In the genomic region with DNA sequence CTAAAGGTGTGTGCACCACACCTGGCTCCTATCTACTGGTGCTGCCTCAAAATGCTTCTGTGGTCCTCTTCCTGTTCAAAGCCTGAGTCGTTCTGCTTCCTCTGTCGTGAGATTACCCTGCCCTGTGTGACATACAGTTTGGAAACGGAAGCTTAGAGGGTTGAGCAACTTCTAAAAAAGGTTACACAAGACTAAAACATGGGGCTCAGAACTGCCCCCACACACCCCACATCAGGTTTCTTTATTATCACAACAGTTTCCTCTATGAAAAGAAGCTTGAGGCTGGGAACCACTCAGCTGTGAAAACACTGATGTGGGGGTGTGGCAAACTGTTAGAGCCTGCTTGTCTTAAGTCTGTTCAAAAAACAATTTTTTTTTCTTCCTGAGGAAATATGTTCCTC, we compare ENCODE assay signal across 9 mouse cellular contexts. TPM values are rescaled to one million over a fixed set of nuclear protein-coding genes. Genes with fewer than 3 reads are reported as not detected.
DNase-seq lines count a peak whose midpoint lies in the region; ATAC-seq and TF ChIP-seq lines count a peak whose summit lies in the region.
"Had no signal": no experiment of that assay in that cellular context is flagged by ENCODE, and none has a peak within 500 bp of the region (broad histone marks: within the 10 kb centered on the region; RNA-seq: fewer than 3 reads in every experiment).

No protein-coding gene starts in this region.

- H3K36me3 ChIP-seq in heart, embryonic 11.5 days (ENCODE audit: control insufficient read depth, insufficient read depth, low read length): no peaks in the 10 kb centered on the region
- no peaks in the 10 kb centered on the region for H3K36me3 ChIP-seq in liver, embryonic 16.5 days (ENCODE audit: control insufficient read depth, insufficient read depth)
- 0 out of 2 replicates have a peak, but pooled peaks cover 2% of the 10 kb centered on the region for H3K36me3 ChIP-seq in neural tube, embryonic 15.5 days
- H3K36me3 ChIP-seq: G1E had no signal

- H3K27me3 ChIP-seq in heart, embryonic 11.5 days (ENCODE audit: control insufficient read depth, insufficient read depth, low read length): no peaks in the 10 kb centered on the region
- H3K27me3 ChIP-seq in liver, embryonic 16.5 days (ENCODE audit: control insufficient read depth, insufficient read depth, low read depth, low read length): no peaks in the 10 kb centered on the region
- no peaks in the 10 kb centered on the region for H3K27me3 ChIP-seq in neural tube, embryonic 15.5 days (replicated peaks)

- peaks cover 22% of the 10 kb centered on the region for H3K4me1 ChIP-seq in heart, embryonic 11.5 days (ENCODE audit: control insufficient read depth, insufficient read depth, low read length)
- H3K4me1 ChIP-seq in bone marrow macrophage, adult 2 months (ENCODE audit: control insufficient read depth, insufficient read depth, low read length): peaks cover 33% of the 10 kb centered on the region
- H3K4me1 ChIP-seq in liver, embryonic 16.5 days (ENCODE audit: control insufficient read depth, low read depth, low read length): peaks cover 17% of the 10 kb centered on the region
- H3K4me1 ChIP-seq in neural tube, embryonic 15.5 days: 0 out of 2 replicates have a peak, but pooled peaks cover 8% of the 10 kb centered on the region

- ATAC-seq in heart, embryonic 11.5 days (replicated peaks; ENCODE audit: insufficient number of reproducible peaks, low FRiP score, low TSS enrichment): no peak
- ATAC-seq in liver, embryonic 16.5 days (ENCODE audit: low read depth): peak; percentile 78
- ATAC-seq in neural tube, embryonic 15.5 days (ENCODE audit: low FRiP score): no peak

- no peak for TF ChIP-seq POLR2A in bone marrow macrophage, adult 2 months (IDR thresholded peaks at IDR 0.05; ENCODE audit: borderline replicate concordance, low read depth, low read length)

- H3K4me2 ChIP-seq in heart, embryonic 11.5 days: no peak overlapping the region
- H3K4me2 ChIP-seq in liver, embryonic 16.5 days (ENCODE audit: low read depth, low read length): peak overlapping the region; percentile 15
- no peak overlapping the region for H3K4me2 ChIP-seq in neural tube, embryonic 15.5 days

- DNase-seq in heart, adult 18-20 months: peak; percentile 44 to 60
- peak; percentile 82 to 87 for DNase-seq in spleen, postnatal 36 days (ENCODE audit: low spot score in 2 of 2)
- DNase-seq in retina, embryonic 14.5 days (ENCODE audit: low spot score): no peak
- no peak for DNase-seq in adrenal gland, adult 18-20 months (ENCODE audit: low spot score in 2 of 2)

- H3K27ac ChIP-seq in heart, embryonic 11.5 days (ENCODE audit: low read depth, low read length): no peak overlapping the region
- H3K27ac ChIP-seq in bone marrow macrophage, adult 2 months (ENCODE audit: insufficient read depth, low read depth, low read length): peak overlapping the region; percentile 80
- H3K27ac ChIP-seq in liver, embryonic 16.5 days (ENCODE audit: low read length): peak overlapping the region; percentile 74
- no peak overlapping the region for H3K27ac ChIP-seq in neural tube, embryonic 15.5 days (replicated peaks)

- no peak overlapping the region for H3K9ac ChIP-seq in heart, embryonic 11.5 days (ENCODE audit: low read depth, low read length)
- H3K9ac ChIP-seq in liver, embryonic 16.5 days (ENCODE audit: low read depth, low read length): no peak overlapping the region
- no peak overlapping the region for H3K9ac ChIP-seq in neural tube, embryonic 15.5 days (replicated peaks)

- no peaks in the 10 kb centered on the region for H3K9me3 ChIP-seq in heart, embryonic 11.5 days (replicated peaks; ENCODE audit: control insufficient read depth, low read length)
- H3K9me3 ChIP-seq in liver, embryonic 16.5 days (replicated peaks; ENCODE audit: control insufficient read depth, low read length): no peaks in the 10 kb centered on the region
- no peaks in the 10 kb centered on the region for H3K9me3 ChIP-seq in neural tube, embryonic 15.5 days (replicated peaks)
- H3K9me3 ChIP-seq: G1E had no signal

- WGBS in heart, embryonic 11.5 days (ENCODE audit: insufficient replicate concordance): 40% methylated on average over 3 of the region's 3 CpGs
- WGBS in liver, embryonic 16.5 days (ENCODE audit: insufficient replicate concordance): 3% methylated on average over 3 of the region's 3 CpGs
- WGBS in neural tube, embryonic 15.5 days: 67% methylated on average over 3 of the region's 3 CpGs

- no peak overlapping the region for H3K4me3 ChIP-seq in heart, embryonic 11.5 days (ENCODE audit: low read depth, low read length)
- peak overlapping the region; percentile 7; the same call in 1 of the 2 replicates for H3K4me3 ChIP-seq in bone marrow macrophage, adult 2 months (ENCODE audit: insufficient read depth, low read length)
- H3K4me3 ChIP-seq in liver, embryonic 16.5 days (ENCODE audit: low read depth, low read length): no peak overlapping the region
- H3K4me3 ChIP-seq in neural tube, embryonic 15.5 days (replicated peaks): no peak overlapping the region

- no peak for TF ChIP-seq CTCF in bone marrow macrophage, adult 2 months (IDR thresholded peaks at IDR 0.05; ENCODE audit: low read depth, low read length)

RNA-seq across cellular contexts. Expression of gene Inpp1, which starts 17.1 kb away (rescaled TPM):
- total RNA-seq in heart, adult 18-20 months (2021): 10 to 100 TPM; 16.3 to 16.8 TPM
- polyA plus RNA-seq in heart, embryonic 11.5 days (2014; fragmentation: Nextera tagmentation; extraction: Ambion mirVana): 13.9 and 15.0 TPM in 2 replicates
- 11.6 and 12.0 TPM in 2 replicates for polyA plus RNA-seq in bone marrow macrophage, adult 2 months (2012; ENCODE audit: insufficient read depth, insufficient read length, missing spikeins)
- 5.3 and 5.6 TPM in 2 replicates for polyA plus RNA-seq in liver, embryonic 16.5 days (2015; fragmentation: Nextera tagmentation; extraction: Ambion mirVana)
- 10 to 100 TPM; 23.7 to 24.9 TPM for total RNA-seq in adrenal gland, adult 18-20 months (2021)
- 47.1 and 47.5 TPM in 2 replicates for polyA plus RNA-seq in neural tube, embryonic 15.5 days (2015; fragmentation: Nextera tagmentation; extraction: Ambion mirVana)
- polyA plus RNA-seq: G1E had no signal

RNA-seq across cellular contexts. Expression of gene Hibch, which starts 44.4 kb away (rescaled TPM):
- 10 to 100 TPM; 86.2 to 91.2 TPM for total RNA-seq in heart, adult 18-20 months (2021)
- polyA plus RNA-seq in heart, embryonic 11.5 days (2014; fragmentation: Nextera tagmentation; extraction: Ambion mirVana): 33.4 and 35.3 TPM in 2 replicates
- polyA plus RNA-seq in bone marrow macrophage, adult 2 months (2012; ENCODE audit: insufficient read depth, insufficient read length, missing spikeins): 14.3 and 16.0 TPM in 2 replicates
- 14.8 and 16.7 TPM in 2 replicates for polyA plus RNA-seq in liver, embryonic 16.5 days (2015; fragmentation: Nextera tagmentation; extraction: Ambion mirVana)
- total RNA-seq in adrenal gland, adult 18-20 months (2021): 10 to 100 TPM; 63.0 to 97.6 TPM
- polyA plus RNA-seq in neural tube, embryonic 15.5 days (2015; fragmentation: Nextera tagmentation; extraction: Ambion mirVana): 29.2 and 30.9 TPM in 2 replicates

Comparison
In these comparisons a context has a peak if more than half of its experiments do, and no peak if none do; other contexts are left out.
1. DNase-seq: peak in heart, adult 18-20 months (2 of 2) and spleen, postnatal 36 days (2 of 2); none in retina, embryonic 14.5 days (single experiment) and adrenal gland, adult 18-20 months (0 of 2).
2. H3K27ac ChIP-seq: peak in bone marrow macrophage, adult 2 months (single experiment) and liver, embryonic 16.5 days (single experiment); none in heart, embryonic 11.5 days (single experiment) and neural tube, embryonic 15.5 days (single experiment).